Mouse (Mus musculus): ENCODE data around the gene Ube2m.

DNA sequence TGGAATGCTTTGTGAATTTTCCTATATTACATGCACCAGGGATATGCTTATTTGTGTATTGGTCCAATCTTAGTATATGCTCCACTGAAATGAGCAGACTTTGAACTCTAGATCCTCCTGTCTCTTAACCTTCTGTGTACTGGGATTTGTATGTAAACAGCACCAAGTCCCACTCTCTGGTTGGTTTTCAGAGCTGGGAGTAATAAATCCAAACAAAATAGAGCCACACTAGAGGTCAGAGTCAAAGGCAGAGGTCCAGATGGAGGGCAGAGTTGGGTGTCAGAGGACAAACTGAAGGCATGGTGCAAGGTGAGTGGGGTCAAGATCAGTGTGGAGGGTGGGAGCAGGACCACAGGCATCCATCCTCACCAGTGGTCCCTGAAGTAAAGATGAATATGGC, 42.2 kb downstream of the Ube2m start:
- TF ChIP-seq CTCF (IDR thresholded peaks at IDR 0.05; ENCODE audit: low read depth, low read length) (no peak), POLR2A (IDR thresholded peaks at IDR 0.05; ENCODE audit: insufficient read depth, low read length) (no peak), EP300 (IDR thresholded peaks at IDR 0.05; ENCODE audit: insufficient read depth, low read depth, low read length) (no peak)

Data from ES-Bruce4 (cell line).